Mouse (Mus musculus): ENCODE data around the gene Clec18a. TPM values are rescaled to one million over a fixed set of nuclear protein-coding genes. Genes with fewer than 3 reads are reported as not detected.

Gene Clec18a
- total RNA-seq, 2 experiments from 2014 or later, result 0.63 to 1.0 TPM

Small RNAs within 50 kb of the gene (microRNA-seq; reads per million reads assigned to microRNA genes)
- gene Gm24103 (0 reads per million in 2 experiments), gene Mir3473d (0.75 to 0.95 reads per million in 2 experiments)

Other genes with a start within 250 kb of the Clec18a start
- gene Cog4, start 245.8 kb downstream of the Clec18a start, total RNA-seq (2021), result 10 to 100 TPM; 40.3 to 41.1 TPM
- 10 to 100 TPM; 35.7 to 44.8 TPM for gene Sf3b3, start 245.6 kb downstream of the Clec18a start, total RNA-seq (2021)
- 1 to 10 TPM; 4.1 to 5.0 TPM for gene Fuk, start 189.9 kb downstream of the Clec18a start, total RNA-seq (2021)
- 10 to 100 TPM; 36.1 to 43.2 TPM for gene St3gal2, start 172.5 kb downstream of the Clec18a start, total RNA-seq (2021)
- 10 to 100 TPM; 35.8 to 43.5 TPM for gene Ddx19a, start 94.6 kb downstream of the Clec18a start, total RNA-seq (2021)
- 10 to 100 TPM in 1 of 2 experiments, 1 to 10 TPM in 1; 9.9 to 10.4 TPM for gene Ddx19b, start 60.7 kb downstream of the Clec18a start, total RNA-seq (2021)
- 10 to 100 TPM; 41.5 to 53.4 TPM for gene Aars, start 59.3 kb downstream of the Clec18a start, total RNA-seq (2021)
- not detected for gene Exosc6, start 36.1 kb downstream of the Clec18a start, total RNA-seq (2021)
- gene Pdpr, start 2.2 kb upstream of the Clec18a start, total RNA-seq (2021), result 10 to 100 TPM; 52.9 to 67.6 TPM
- gene Glg1, start 166.8 kb upstream of the Clec18a start, total RNA-seq (2021), result 10 to 100 TPM; 59.3 to 66.1 TPM
- 10 to 100 TPM in 1 of 2 experiments, 1 to 10 TPM in 1; 9.0 to 11.7 TPM for gene Rfwd3, start 207.8 kb upstream of the Clec18a start, total RNA-seq (2021)
- 1 to 10 TPM; 1.1 to 2.6 TPM for gene Mlkl, start 245.8 kb upstream of the Clec18a start, total RNA-seq (2021)